Comparison of ENCODE assay signal across 28 mouse cellular contexts in the genomic region with DNA sequence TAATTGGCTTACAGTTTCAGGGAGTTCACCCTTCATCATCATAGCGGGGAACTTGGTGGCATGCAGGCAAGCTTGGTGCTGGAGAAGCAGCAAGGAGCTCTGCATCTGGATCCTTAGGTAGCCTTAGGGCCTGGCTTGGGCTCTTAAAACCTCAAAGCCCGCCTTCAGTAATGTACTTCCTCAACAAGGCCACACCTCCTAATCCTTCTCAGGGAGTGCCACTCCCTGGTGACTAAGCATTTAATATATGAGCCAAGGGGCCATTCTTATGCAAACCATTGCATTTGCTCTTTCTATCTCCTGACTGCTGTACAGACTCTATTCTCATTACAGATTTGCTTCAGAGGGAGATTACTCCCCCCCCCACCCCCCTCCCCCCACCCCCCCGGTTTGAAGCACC.
DNase-seq lines count a peak whose midpoint lies in the region; ATAC-seq and TF ChIP-seq lines count a peak whose summit lies in the region.
"Had no signal": no experiment of that assay in that cellular context is flagged by ENCODE, and none has a peak within 500 bp of the region (broad histone marks: within the 10 kb centered on the region; RNA-seq: fewer than 3 reads in every experiment).

No protein-coding gene starts in this region.

- DNase-seq in forebrain, embryonic 10.5 days (ENCODE audit: extremely low spot score, low spot score) = no peak
- DNase-seq in 416B (ENCODE audit: low read depth) (peak; percentile 14), MEL (ENCODE audit: low read depth, low spot score) (peak; percentile 22)
- no peak for DNase-seq in midbrain, embryonic 14.5 days
- DNase-seq in hindbrain, postnatal 0 days (ENCODE audit: low spot score) = no peak
- DNase-seq in spleen, postnatal 10 days (ENCODE audit: low spot score in 2 of 2) = no peak
- DNase-seq in kidney, adult 11 months = no peak
- DNase-seq: adrenal gland, postnatal 10 days; cerebellum, adult 11 months; cerebellum, postnatal 10 days; gastrocnemius, postnatal 25 days; heart, adult 18-20 months; kidney, adult 18-20 months; kidney, postnatal 25 days; liver; lung, adult 2 months; lung, postnatal 10 days had no signal

- H3K4me3 ChIP-seq in forebrain, embryonic 16.5 days (replicated peaks; ENCODE audit: low read length) = no peak overlapping the region
- H3K4me3 ChIP-seq in forebrain, embryonic 10.5 days = no peak overlapping the region
- H3K4me3 ChIP-seq in MEL (ENCODE audit: control insufficient read depth in 1 of 2, insufficient read depth in 1 of 2, low read depth in 2 of 2, low read length in 2 of 2) = no peak overlapping the region
- H3K4me3 ChIP-seq in midbrain, embryonic 14.5 days (replicated peaks; ENCODE audit: low read depth, low read length) = no peak overlapping the region
- H3K4me3 ChIP-seq in hindbrain, postnatal 0 days (ENCODE audit: low read length) = no peak overlapping the region
- H3K4me3 ChIP-seq: embryonic facial prominence, embryonic 10.5 days; embryonic facial prominence, embryonic 15.5 days; kidney, embryonic 15.5 days; myocyte; neural tube, embryonic 13.5 days had no signal

- no peak for TF ChIP-seq CTCF in MEL (IDR thresholded peaks at IDR 0.05 in 2 of 3, conservative IDR thresholded peaks at IDR 0.05 in 1 of 3; ENCODE audit: control insufficient read depth in 1 of 3, insufficient read depth in 1 of 3, low read depth in 2 of 3, low read length in 3 of 3, poor library complexity in 1 of 3, severe bottlenecking in 1 of 3)
- no peak for TF ChIP-seq CTCF in hindbrain, postnatal 0 days (IDR thresholded peaks at IDR 0.05; ENCODE audit: low read depth)

- no peak overlapping the region for H3K4me2 ChIP-seq in forebrain, embryonic 16.5 days (ENCODE audit: low read length)
- H3K4me2 ChIP-seq in midbrain, embryonic 14.5 days (ENCODE audit: low read length) = no peak overlapping the region
- no peak overlapping the region for H3K4me2 ChIP-seq in hindbrain, postnatal 0 days (ENCODE audit: low read depth, low read length)
- H3K4me2 ChIP-seq: embryonic facial prominence, embryonic 15.5 days; heart, embryonic 11.5 days; hindbrain, embryonic 14.5 days; kidney, embryonic 15.5 days; neural tube, embryonic 13.5 days had no signal

- no peaks in the 10 kb centered on the region for H3K36me3 ChIP-seq in forebrain, embryonic 16.5 days (ENCODE audit: control insufficient read depth, insufficient read depth)
- H3K36me3 ChIP-seq in forebrain, embryonic 10.5 days (replicated peaks) = no peaks in the 10 kb centered on the region
- no peaks in the 10 kb centered on the region for H3K36me3 ChIP-seq in MEL (ENCODE audit: control insufficient read depth in 1 of 2, insufficient read depth in 2 of 2, low read length in 2 of 2)
- H3K36me3 ChIP-seq in midbrain, embryonic 14.5 days (ENCODE audit: control insufficient read depth, insufficient read depth, low read length) = no peaks in the 10 kb centered on the region
- no peaks in the 10 kb centered on the region for H3K36me3 ChIP-seq in hindbrain, postnatal 0 days (ENCODE audit: insufficient read depth, low read length)
- H3K36me3 ChIP-seq: embryonic facial prominence, embryonic 10.5 days; embryonic facial prominence, embryonic 15.5 days; kidney, embryonic 15.5 days; neural tube, embryonic 13.5 days had no signal

- 89% methylated on average over 3 of the region's 3 CpGs for WGBS in forebrain, embryonic 16.5 days
- WGBS in forebrain, embryonic 10.5 days = 88% methylated on average over 3 of the region's 3 CpGs
- WGBS in midbrain, embryonic 14.5 days = 79% methylated on average over 3 of the region's 3 CpGs
- WGBS in hindbrain, postnatal 0 days = 89% methylated on average over 3 of the region's 3 CpGs

- ATAC-seq in forebrain, embryonic 16.5 days = peak; percentile 26; the same call in 1 of the 2 replicates
- no peak for ATAC-seq in midbrain, embryonic 14.5 days (ENCODE audit: low FRiP score, low TSS enrichment)
- ATAC-seq in hindbrain, postnatal 0 days = no peak
- ATAC-seq: inflammation-experienced regulatory T-cells, adult 6 months had no signal

- TF ChIP-seq EP300 in MEL (IDR thresholded peaks at IDR 0.05; ENCODE audit: low read depth in 1 of 2, low read length in 2 of 2) = no peak

- no peak overlapping the region for H3K9ac ChIP-seq in forebrain, embryonic 16.5 days (replicated peaks; ENCODE audit: low read depth, low read length)
- H3K9ac ChIP-seq in MEL (ENCODE audit: control insufficient read depth, low read depth, low read length, poor library complexity, severe bottlenecking) = no peak overlapping the region
- no peak overlapping the region for H3K9ac ChIP-seq in midbrain, embryonic 14.5 days (replicated peaks; ENCODE audit: low read length)
- H3K9ac ChIP-seq in hindbrain, postnatal 0 days (replicated peaks; ENCODE audit: low read length) = no peak overlapping the region
- H3K9ac ChIP-seq: embryonic facial prominence, embryonic 15.5 days; hindbrain, embryonic 14.5 days; kidney, embryonic 15.5 days; liver, embryonic 14.5 days; neural tube, embryonic 13.5 days had no signal

- no peaks in the 10 kb centered on the region for H3K27me3 ChIP-seq in forebrain, embryonic 16.5 days (replicated peaks; ENCODE audit: control insufficient read depth, insufficient read depth, low read length)
- H3K27me3 ChIP-seq in forebrain, embryonic 10.5 days (ENCODE audit: poor library complexity, severe bottlenecking) = peaks cover 19% of the 10 kb centered on the region
- H3K27me3 ChIP-seq in MEL (ENCODE audit: control insufficient read depth in 1 of 2, insufficient read depth in 2 of 2, low read length in 2 of 2) = no peaks in the 10 kb centered on the region
- no peaks in the 10 kb centered on the region for H3K27me3 ChIP-seq in midbrain, embryonic 14.5 days (ENCODE audit: control insufficient read depth, insufficient read depth, low read length)
- H3K27me3 ChIP-seq in hindbrain, postnatal 0 days (ENCODE audit: insufficient read depth, low read length) = no peaks in the 10 kb centered on the region
- H3K27me3 ChIP-seq: CH12.LX; embryonic facial prominence, embryonic 15.5 days; kidney, embryonic 15.5 days had no signal

- no peak for TF ChIP-seq RAD21 in MEL (IDR thresholded peaks at IDR 0.05; ENCODE audit: low read depth, low read length)

- H3K79me2 ChIP-seq in MEL (ENCODE audit: control insufficient read depth, insufficient read depth, low read length, poor library complexity) = no peaks in the 10 kb centered on the region

- no peak for TF ChIP-seq POLR2A in MEL (IDR thresholded peaks at IDR 0.05; ENCODE audit: control insufficient read depth in 1 of 2, insufficient read depth in 1 of 2, low read depth in 1 of 2, low read length in 2 of 2, poor library complexity in 1 of 2)

- H3K27ac ChIP-seq in forebrain, embryonic 16.5 days (ENCODE audit: low read length) = no peak overlapping the region
- H3K27ac ChIP-seq in forebrain, embryonic 10.5 days = no peak overlapping the region
- no peak overlapping the region for H3K27ac ChIP-seq in MEL (ENCODE audit: control insufficient read depth, low read depth, low read length)
- peak overlapping the region; percentile 2; the same call in 1 of the 2 replicates for H3K27ac ChIP-seq in midbrain, embryonic 14.5 days (replicated peaks; ENCODE audit: low read depth, low read length)
- no peak overlapping the region for H3K27ac ChIP-seq in hindbrain, postnatal 0 days
- H3K27ac ChIP-seq: embryonic facial prominence, embryonic 15.5 days; kidney, embryonic 15.5 days; liver, embryonic 14.5 days; neural tube, embryonic 13.5 days had no signal

- H3K9me3 ChIP-seq in forebrain, embryonic 16.5 days (ENCODE audit: control insufficient read depth, low read length) = no peaks in the 10 kb centered on the region
- peaks cover 9% of the 10 kb centered on the region for H3K9me3 ChIP-seq in forebrain, embryonic 10.5 days
- H3K9me3 ChIP-seq in MEL (replicated peaks; ENCODE audit: insufficient read depth, low read length) = no peaks in the 10 kb centered on the region
- no peaks in the 10 kb centered on the region for H3K9me3 ChIP-seq in midbrain, embryonic 14.5 days (ENCODE audit: control insufficient read depth, low read length)
- no peaks in the 10 kb centered on the region for H3K9me3 ChIP-seq in hindbrain, postnatal 0 days (ENCODE audit: low read length)
- H3K9me3 ChIP-seq: neural tube, embryonic 13.5 days had no signal

- H3K4me1 ChIP-seq in forebrain, embryonic 16.5 days (replicated peaks; ENCODE audit: control insufficient read depth, insufficient read depth, low read length) = peaks cover 11% of the 10 kb centered on the region
- H3K4me1 ChIP-seq in forebrain, embryonic 10.5 days = no peaks in the 10 kb centered on the region
- H3K4me1 ChIP-seq in MEL (ENCODE audit: control insufficient read depth in 1 of 2, insufficient read depth in 2 of 2, low read length in 2 of 2) = no peaks in the 10 kb centered on the region
- peaks cover 3% of the 10 kb centered on the region; the same call in 1 of the 2 replicates for H3K4me1 ChIP-seq in midbrain, embryonic 14.5 days (ENCODE audit: control insufficient read depth, insufficient read depth, low read length)
- no peaks in the 10 kb centered on the region for H3K4me1 ChIP-seq in hindbrain, postnatal 0 days (ENCODE audit: insufficient read depth, low read length)
- H3K4me1 ChIP-seq: embryonic facial prominence, embryonic 10.5 days; embryonic facial prominence, embryonic 15.5 days; kidney, embryonic 15.5 days had no signal

TF ChIP-seq in MEL, 35 proteins besides CTCF, POLR2A, EP300 and RAD21:
- TF ChIP-seq SMC3 (IDR thresholded peaks at IDR 0.05; ENCODE audit: low read depth, low read length) (no peak), BHLHE40 (IDR thresholded peaks at IDR 0.05; ENCODE audit: borderline replicate concordance, low read depth, low read length) (no peak), MYC (IDR thresholded peaks at IDR 0.05; ENCODE audit: low read depth, low read length) (no peak), ETS1 (IDR thresholded peaks at IDR 0.05; ENCODE audit: low read depth, low read length) (no peak), KAT2A (conservative IDR thresholded peaks at IDR 0.05; ENCODE audit: low read depth, low read length) (no peak), CHD2 (IDR thresholded peaks at IDR 0.05; ENCODE audit: low read length) (no peak), TAL1 (IDR thresholded peaks at IDR 0.05; ENCODE audit: low read length) (no peak), E2F4 (IDR thresholded peaks at IDR 0.05; ENCODE audit: borderline replicate concordance, low read depth, low read length) (no peak), USF1 (IDR thresholded peaks at IDR 0.05; ENCODE audit: low read depth, low read length) (no peak), TCF12 (IDR thresholded peaks at IDR 0.05; ENCODE audit: low read depth, low read length) (no peak), MEF2A (IDR thresholded peaks at IDR 0.05; ENCODE audit: extremely low read depth, insufficient replicate concordance, low read depth, low read length, poor library complexity, severe bottlenecking) (no peak), MXI1 (IDR thresholded peaks at IDR 0.05; ENCODE audit: low read depth, low read length) (no peak), MAZ (IDR thresholded peaks at IDR 0.05; ENCODE audit: low read depth, low read length) (no peak), NELFE (IDR thresholded peaks at IDR 0.05; ENCODE audit: low read depth, low read length) (no peak), MAX (IDR thresholded peaks at IDR 0.05; ENCODE audit: low read length) (no peak)

Comparison
In these comparisons a context has a peak if more than half of its experiments do, and no peak if none do; other contexts are left out.
1. DNase-seq: peak in 416B (single experiment) and MEL (single experiment); none in forebrain, embryonic 10.5 days (single experiment), midbrain, embryonic 14.5 days (single experiment), hindbrain, postnatal 0 days (single experiment), spleen, postnatal 10 days (0 of 2) and kidney, adult 11 months (single experiment).